ENCODE assay signal across 7 mouse cellular contexts in genomic region chr19:4961928-4962601, GRCm38 (mm10). TPM values are rescaled to one million over a fixed set of nuclear protein-coding genes. Genes with fewer than 3 reads are reported as not detected.
DNase-seq lines count a peak whose midpoint lies in the region; ATAC-seq and TF ChIP-seq lines count a peak whose summit lies in the region.

Gene Mrpl11, plus strand, starts transcription at chr19:4962147.

- peak within 1 kb of the TSS; percentile 77 for H3K4me3 ChIP-seq in embryonic facial prominence, embryonic 10.5 days
- peak within 1 kb of the TSS; percentile 82 for H3K4me3 ChIP-seq in intestine, postnatal 0 days (ENCODE audit: low read depth, low read length)
- peak within 1 kb of the TSS; percentile 85 for H3K4me3 ChIP-seq in midbrain, embryonic 12.5 days
- peak within 1 kb of the TSS; percentile 88 for H3K4me3 ChIP-seq in small intestine, adult 2 months (ENCODE audit: low read depth, low read length)

- H3K4me2 ChIP-seq in intestine, postnatal 0 days (replicated peaks; ENCODE audit: low read depth) = peak within 1 kb of the TSS; percentile 73
- peak within 1 kb of the TSS; percentile 83 for H3K4me2 ChIP-seq in midbrain, embryonic 12.5 days (replicated peaks)

- intact Hi-C loops in left cerebral cortex, postnatal 4 days (cut with DNase I) = no loop called here

- peak; percentile 96 for TF ChIP-seq CTCF in intestine, postnatal 0 days (IDR thresholded peaks at IDR 0.05; ENCODE audit: low read depth)
- TF ChIP-seq CTCF in small intestine, adult 2 months (IDR thresholded peaks at IDR 0.05; ENCODE audit: extremely low read depth, insufficient read length, insufficient replicate concordance, low read depth, low read length) = peak; percentile 87; the same call in 1 of the 2 replicates

- no peaks in the 10 kb centered on the region for H3K27me3 ChIP-seq in embryonic facial prominence, embryonic 10.5 days (replicated peaks; ENCODE audit: low read depth, poor library complexity, severe bottlenecking)
- no peaks in the 10 kb centered on the region for H3K27me3 ChIP-seq in intestine, postnatal 0 days (replicated peaks; ENCODE audit: control insufficient read depth, insufficient read depth, low read length)
- H3K27me3 ChIP-seq in midbrain, embryonic 12.5 days = peaks cover 5% of the 10 kb centered on the region; the same call in 1 of the 2 replicates
- H3K27me3 ChIP-seq in small intestine, adult 2 months (ENCODE audit: control insufficient read depth, insufficient read depth, low read length) = no peaks in the 10 kb centered on the region

- no peaks in the 10 kb centered on the region for H3K9me3 ChIP-seq in embryonic facial prominence, embryonic 10.5 days
- no peaks in the 10 kb centered on the region for H3K9me3 ChIP-seq in intestine, postnatal 0 days (ENCODE audit: control insufficient read depth)
- H3K9me3 ChIP-seq in midbrain, embryonic 12.5 days = no peaks in the 10 kb centered on the region

- H3K27ac ChIP-seq in embryonic facial prominence, embryonic 10.5 days (replicated peaks) = peak within 1 kb of the TSS; percentile 90
- H3K27ac ChIP-seq in intestine, postnatal 0 days (ENCODE audit: low read depth, low read length) = peak within 1 kb of the TSS; percentile 62; the same call in 1 of the 2 replicates
- peak within 1 kb of the TSS; percentile 78 for H3K27ac ChIP-seq in midbrain, embryonic 12.5 days (replicated peaks)
- peak within 1 kb of the TSS; percentile 36; the same call in 1 of the 2 replicates for H3K27ac ChIP-seq in small intestine, adult 2 months (ENCODE audit: insufficient read depth, low read depth, low read length)

- no peak for TF ChIP-seq POLR2A in small intestine, adult 2 months (IDR thresholded peaks at IDR 0.05; ENCODE audit: low read depth, low read length)

- peak; percentile 94 for ATAC-seq in intestine, postnatal 0 days
- peak; percentile 94 for ATAC-seq in midbrain, embryonic 12.5 days (ENCODE audit: low FRiP score, low read depth)

- H3K4me1 ChIP-seq in embryonic facial prominence, embryonic 10.5 days = peaks cover 8% of the 10 kb centered on the region
- peaks cover 3% of the 10 kb centered on the region; the same call in 1 of the 2 replicates for H3K4me1 ChIP-seq in intestine, postnatal 0 days (replicated peaks; ENCODE audit: control insufficient read depth, insufficient read depth, low read length)
- peaks cover 8% of the 10 kb centered on the region for H3K4me1 ChIP-seq in midbrain, embryonic 12.5 days
- no peaks in the 10 kb centered on the region for H3K4me1 ChIP-seq in small intestine, adult 2 months (ENCODE audit: control insufficient read depth, insufficient read depth, insufficient read length, low read length)

- H3K9ac ChIP-seq in intestine, postnatal 0 days (ENCODE audit: low read depth, low read length) = peak within 1 kb of the TSS; percentile 78
- peak within 1 kb of the TSS; percentile 80 for H3K9ac ChIP-seq in midbrain, embryonic 12.5 days (replicated peaks)

- WGBS in embryonic facial prominence, embryonic 10.5 days = under 1% methylated on average over 34 of the region's 34 CpGs
- under 1% methylated on average over 34 of the region's 34 CpGs for WGBS in intestine, postnatal 0 days
- under 1% methylated on average over 34 of the region's 34 CpGs for WGBS in midbrain, embryonic 12.5 days
- WGBS in small intestine, adult 2 months = under 1% methylated on average over 34 of the region's 34 CpGs

- DNase-seq in adrenal gland, postnatal 10 days = peak; percentile 90
- peak; percentile 90 for DNase-seq in embryonic facial prominence, embryonic 10.5 days (ENCODE audit: low spot score)
- peak; percentile 69 for DNase-seq in gonadal fat pad, adult 2 months (ENCODE audit: low read depth)
- peak; percentile 87 for DNase-seq in left cerebral cortex, postnatal 4 days

- H3K36me3 ChIP-seq in embryonic facial prominence, embryonic 10.5 days (replicated peaks) = peaks cover 30% of the 10 kb centered on the region
- peaks cover 20% of the 10 kb centered on the region; the same call in 1 of the 2 replicates for H3K36me3 ChIP-seq in intestine, postnatal 0 days (ENCODE audit: control insufficient read depth, insufficient read depth)
- H3K36me3 ChIP-seq in midbrain, embryonic 12.5 days = peaks cover 27% of the 10 kb centered on the region
- peaks cover 4% of the 10 kb centered on the region for H3K36me3 ChIP-seq in small intestine, adult 2 months (ENCODE audit: control insufficient read depth, insufficient read depth, low read length)

RNA-seq across cellular contexts. Expression of gene Mrpl11, which starts in this region (rescaled TPM):
- total RNA-seq in adrenal gland, postnatal 10 days (2021) = 10 to 100 TPM; 72.0 to 75.1 TPM
- polyA plus RNA-seq in embryonic facial prominence, embryonic 10.5 days (2016; fragmentation: Nextera tagmentation; extraction: Ambion mirVana) = 164 and 165 TPM in 2 replicates
- 37.4 and 39.9 TPM in 2 replicates for polyA plus RNA-seq in gonadal fat pad, adult 2 months (2012; rRNA removed)
- 73.7 and 78.1 TPM in 2 replicates for polyA plus RNA-seq in intestine, postnatal 0 days (2015; fragmentation: Nextera tagmentation; extraction: Ambion mirVana)
- 10 to 100 TPM; 68.5 to 73.6 TPM for total RNA-seq in left cerebral cortex, postnatal 4 days (2021)
- 125 and 129 TPM in 2 replicates for polyA plus RNA-seq in midbrain, embryonic 12.5 days (2016; fragmentation: Nextera tagmentation; extraction: Ambion mirVana)
- polyA plus RNA-seq in small intestine, adult 2 months (2012; rRNA removed) = 3.7 and 9.3 TPM in 2 replicates

Comparison
In these comparisons a context has a peak if more than half of its experiments do, and no peak if none do; other contexts are left out.
1. Peak in every context shown above with its lines: DNase-seq, ATAC-seq, H3K4me3 ChIP-seq and H3K27ac ChIP-seq.
2. H3K27ac ChIP-seq: peak in every context shown above with its lines; median percentile 90 in embryonic facial prominence, embryonic 10.5 days; 78 in midbrain, embryonic 12.5 days; 62 in intestine, postnatal 0 days; 36 in small intestine, adult 2 months.